Mouse (Mus musculus) heart, postnatal 25 days (tissue): Measurements from ENCODE around the gene Dram2. TPM values are rescaled to one million over a fixed set of nuclear protein-coding genes. Genes with fewer than 3 reads are reported as not detected.
A peak's percentile ranks its signal among the peaks of the same experiment; 100 is the strongest.
"Not testable (repeated sequence)": the region's sequence is repeated elsewhere in the genome, so short reads cannot be mapped to it uniquely, and the experiment has no call there.

Experiments
- DNase-seq: peaks from one replicate; pipeline ENCODE4 v3.0.0; 2022; ENCODE audit warnings: low spot score
- intact Hi-C: fragments of 180-260 bp; cut with DNase I; formaldehyde crosslinking; loops from one replicate; pipeline ENCODE4 v1.15.1; 2025
- total RNA-seq, 2 experiments: library from RNA; stranded (reverse); gene quantifications; 2 replicates each; pipeline ENCODE4 v1.2.3; 2021

Gene Dram2
- total RNA-seq = 10 to 100 TPM; 90.5 to 94.4 TPM

DNA sequence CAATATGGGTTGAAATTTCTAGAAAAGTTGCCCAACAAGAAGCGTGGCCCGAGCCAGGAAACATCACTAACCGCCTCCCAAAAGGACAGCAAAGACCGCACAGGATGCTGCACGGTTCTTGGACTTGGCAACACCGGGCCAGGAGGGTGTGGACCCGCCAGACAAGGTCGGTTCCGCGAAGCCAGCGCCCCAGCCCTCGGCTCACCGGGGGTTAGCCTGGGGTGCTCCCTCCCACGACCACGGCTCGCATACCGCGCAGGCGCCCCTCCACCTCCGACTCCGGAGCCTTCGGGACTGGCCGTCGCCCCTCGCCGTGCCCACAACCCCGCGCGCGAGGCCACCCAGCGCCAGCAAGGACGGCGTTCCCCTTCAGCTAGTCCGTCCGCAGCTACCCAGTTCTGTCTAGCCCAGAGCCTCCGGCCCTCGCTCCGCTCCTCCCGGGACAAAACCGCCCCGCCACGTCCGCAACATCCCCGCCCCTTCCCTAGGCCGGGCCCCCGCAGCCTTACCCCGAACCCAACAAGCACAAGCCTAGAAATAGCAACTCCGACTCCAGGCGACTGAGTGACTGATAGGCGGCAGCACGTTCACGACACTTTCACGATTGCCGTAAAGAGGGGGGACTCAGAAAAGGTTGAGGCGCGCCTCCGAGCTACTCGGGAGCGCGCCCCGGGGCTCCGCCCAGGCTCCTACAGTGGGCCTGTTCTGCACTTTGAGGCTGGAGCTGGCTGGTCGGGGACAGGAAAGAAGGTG, at the start of gene Dram2, which contains the start of gene Cept1:
Gene Dram2, plus strand, starts transcription at position 628 of the 753 bp plus-strand sequence.
Gene Cept1, minus strand, starts transcription at position 632 of the 753 bp plus-strand sequence.
- intact Hi-C loops = loop anchor here (5.0 to 10.0 kb wide), 2 partner anchors 175 to 583 kb away; partner anchors contain the start of gene Atp5f1
- DNase-seq = peak; percentile 87

DNA sequence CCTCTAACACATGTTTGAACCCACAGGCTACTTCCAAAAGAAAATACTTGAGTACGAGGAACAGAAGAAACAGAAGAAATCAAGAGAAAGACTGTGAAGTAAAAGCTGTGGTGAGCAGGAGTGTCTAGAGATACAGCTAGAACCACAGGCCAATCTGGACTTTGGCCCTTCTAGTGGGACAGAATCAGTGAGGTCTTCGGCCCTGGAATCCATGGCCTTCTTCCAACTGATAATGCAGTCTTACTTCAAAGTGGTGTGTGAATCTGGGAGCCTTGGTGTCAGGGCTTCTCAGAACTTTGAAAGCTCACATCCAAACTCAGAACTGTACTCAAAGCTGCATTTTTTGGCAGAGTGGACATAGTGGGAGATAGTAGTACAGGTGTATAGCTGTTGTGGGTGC, 47.1 kb upstream of the Dram2 start:
- no peak for DNase-seq
- intact Hi-C loops = no loop called here

DNA sequence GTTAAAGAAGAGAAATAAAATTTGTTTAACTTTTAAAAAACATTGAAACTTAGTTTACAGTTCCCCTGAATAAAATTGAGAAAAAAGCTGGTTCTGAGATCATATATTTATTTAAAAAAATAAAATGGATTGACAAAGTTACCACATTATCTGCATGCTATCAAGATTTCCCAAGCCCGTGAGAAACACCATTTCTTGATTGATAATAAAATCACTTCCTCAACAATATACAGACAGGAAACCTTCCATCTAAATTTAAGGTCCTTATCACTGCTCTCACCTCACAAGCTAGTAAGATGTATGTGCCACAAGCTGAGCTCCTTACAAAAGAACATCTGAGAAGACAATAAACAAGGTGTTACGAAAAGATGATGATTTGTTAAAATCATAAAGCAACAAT, 44.7 kb upstream of the Dram2 start:
- no peak for DNase-seq
- intact Hi-C loops = no loop called here

DNA sequence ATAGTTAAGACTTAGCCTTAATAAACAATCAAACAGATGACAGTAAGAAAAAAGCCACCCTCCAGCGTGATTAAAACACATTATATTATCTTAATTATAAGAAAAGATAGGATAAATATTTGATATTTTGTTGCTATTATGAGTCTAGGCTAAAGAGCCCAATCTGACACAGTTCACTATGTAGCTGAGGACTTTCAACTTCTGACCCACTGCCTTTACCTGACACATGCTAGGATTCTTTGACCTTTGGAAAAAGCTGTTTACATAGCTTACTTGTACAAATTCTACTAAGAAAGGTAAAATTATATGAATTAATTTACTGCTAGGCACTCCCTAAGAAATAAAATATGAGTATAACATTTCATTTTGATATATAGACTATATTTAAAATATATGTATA, 36.9 kb upstream of the Dram2 start:
- intact Hi-C loops = no loop called here
- no peak for DNase-seq

DNA sequence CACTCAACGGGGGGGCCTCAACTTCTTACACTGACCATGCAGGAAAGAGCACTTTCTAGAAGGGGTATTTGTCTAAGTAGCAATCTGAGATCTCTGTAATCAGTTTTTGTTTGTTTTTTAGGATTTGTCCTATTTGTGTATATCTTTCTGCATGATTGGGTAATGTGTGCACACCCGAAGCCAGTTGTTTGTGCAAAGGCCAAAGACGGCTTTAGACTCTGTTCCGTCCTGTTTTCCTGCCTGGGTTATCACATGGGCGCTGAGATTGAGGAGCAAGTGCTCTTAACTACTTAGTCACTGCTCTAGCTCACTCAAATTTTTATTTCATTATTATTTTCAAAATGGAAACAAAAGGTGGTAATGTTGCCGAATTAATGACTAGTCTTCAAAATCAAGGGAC, 32.6 kb upstream of the Dram2 start:
- intact Hi-C loops = no loop called here
- no peak for DNase-seq

DNA sequence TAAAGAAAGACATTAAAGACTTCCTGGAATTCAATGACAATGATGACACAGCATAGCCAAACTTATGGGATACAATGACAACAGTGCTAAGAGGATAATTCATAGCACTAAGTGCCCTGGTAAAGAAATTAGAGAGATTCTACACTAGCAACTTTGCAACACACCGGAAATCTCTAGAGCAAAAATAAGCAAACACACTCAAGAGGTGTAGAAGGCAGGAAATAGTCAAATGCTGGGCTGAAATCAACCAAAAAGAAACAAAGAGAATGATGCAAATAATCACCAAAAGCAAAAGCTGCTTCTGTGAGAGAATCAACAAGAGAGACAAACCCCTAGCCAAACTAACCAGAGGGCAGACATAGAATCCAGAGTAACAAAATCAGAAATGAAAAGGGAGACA, 24.9 kb upstream of the Dram2 start:
- no peak for DNase-seq
- intact Hi-C loops = no loop called here

DNA sequence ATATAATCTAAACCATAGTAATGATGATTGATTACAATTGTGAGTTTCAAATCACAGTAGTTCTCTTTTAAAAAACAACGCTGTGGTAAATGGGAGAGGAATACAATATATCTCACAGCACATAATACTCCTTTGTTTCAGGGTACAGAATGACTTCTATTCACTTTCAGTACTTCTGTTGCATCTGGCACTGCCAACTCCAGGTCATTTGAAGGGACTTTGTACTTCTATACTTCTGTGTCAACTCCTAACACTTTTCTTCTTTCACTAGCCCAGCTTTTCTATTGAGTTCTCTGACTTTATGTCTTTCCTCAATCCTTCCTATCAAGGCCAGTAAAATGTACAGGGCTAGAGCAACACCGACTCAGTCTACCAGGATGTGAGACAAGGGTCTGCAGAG, 21.2 kb upstream of the Dram2 start:
- no peak for DNase-seq
- intact Hi-C loops = no loop called here

DNA sequence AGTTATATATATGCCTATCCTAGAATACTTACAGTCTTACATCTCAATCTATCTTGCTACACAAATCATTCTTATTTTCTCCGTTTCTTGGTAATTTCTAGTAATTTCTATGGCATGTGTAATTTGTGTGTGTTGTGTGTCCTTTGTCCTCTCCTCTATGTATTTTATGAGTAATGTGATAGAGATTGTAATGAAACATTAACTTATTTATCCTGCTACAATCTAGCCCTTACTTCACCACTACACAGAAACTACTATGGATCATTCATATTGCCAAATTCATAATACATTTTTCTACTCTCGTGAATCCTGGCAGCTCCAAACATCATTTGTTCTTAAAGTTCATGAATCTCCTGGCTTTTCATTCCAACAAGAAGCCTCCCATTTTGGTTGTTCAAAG, 19.6 kb upstream of the Dram2 start:
- intact Hi-C loops = no loop called here
- no peak for DNase-seq

DNA sequence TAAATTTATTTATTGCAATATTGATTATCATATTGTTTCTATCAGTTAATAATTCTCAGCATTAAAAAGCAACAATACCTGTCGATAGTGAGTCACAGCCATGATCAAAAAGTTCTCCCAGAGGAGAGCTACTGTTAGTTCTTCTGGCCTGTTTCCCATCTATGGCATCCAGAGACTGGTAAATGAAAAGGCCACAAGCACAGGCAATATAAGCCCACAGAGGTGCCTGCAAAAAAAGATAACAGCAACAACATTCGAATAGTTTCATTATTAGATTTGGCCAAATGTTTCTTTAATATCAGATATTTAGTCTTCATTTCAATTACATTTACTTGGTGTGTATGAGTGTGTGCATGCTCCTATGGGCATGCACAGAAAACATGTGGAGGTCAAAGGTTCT, 14.3 kb upstream of the Dram2 start:
- intact Hi-C loops = no loop called here
- no peak for DNase-seq

DNA sequence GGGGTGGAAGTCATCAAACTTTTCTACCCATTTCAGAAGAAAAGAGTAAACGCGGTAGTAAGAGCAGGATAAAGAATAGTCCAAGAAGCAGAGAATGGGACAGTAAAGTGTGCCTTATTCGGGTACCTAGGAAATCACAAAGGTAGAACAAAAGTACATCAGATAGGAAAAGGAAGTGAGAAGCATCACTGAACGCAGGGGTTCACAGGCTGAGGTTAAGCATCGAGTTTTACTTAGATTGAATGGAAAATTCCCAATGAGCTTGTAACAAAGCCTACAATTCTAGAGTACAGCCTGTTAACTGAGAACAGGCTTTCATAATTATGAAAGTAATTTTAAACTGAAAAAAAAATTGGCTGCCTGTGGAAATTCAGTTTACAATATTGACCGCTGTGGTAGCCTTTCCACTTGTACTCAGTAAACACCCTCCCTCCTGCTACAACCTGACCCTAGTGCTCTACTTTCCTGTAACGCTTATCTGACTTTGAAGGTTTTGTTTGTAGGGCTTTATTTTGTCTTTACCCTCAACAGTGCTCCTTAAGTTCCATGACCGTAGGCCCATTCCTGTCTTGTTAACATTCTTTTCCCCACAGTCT, 2.8 kb upstream of the Dram2 start:
- intact Hi-C loops = loop anchor here (5.0 to 10.0 kb wide), 2 partner anchors 177 to 580 kb away; partner anchors contain the start of gene Atp5f1
- DNase-seq = no peak

DNA sequence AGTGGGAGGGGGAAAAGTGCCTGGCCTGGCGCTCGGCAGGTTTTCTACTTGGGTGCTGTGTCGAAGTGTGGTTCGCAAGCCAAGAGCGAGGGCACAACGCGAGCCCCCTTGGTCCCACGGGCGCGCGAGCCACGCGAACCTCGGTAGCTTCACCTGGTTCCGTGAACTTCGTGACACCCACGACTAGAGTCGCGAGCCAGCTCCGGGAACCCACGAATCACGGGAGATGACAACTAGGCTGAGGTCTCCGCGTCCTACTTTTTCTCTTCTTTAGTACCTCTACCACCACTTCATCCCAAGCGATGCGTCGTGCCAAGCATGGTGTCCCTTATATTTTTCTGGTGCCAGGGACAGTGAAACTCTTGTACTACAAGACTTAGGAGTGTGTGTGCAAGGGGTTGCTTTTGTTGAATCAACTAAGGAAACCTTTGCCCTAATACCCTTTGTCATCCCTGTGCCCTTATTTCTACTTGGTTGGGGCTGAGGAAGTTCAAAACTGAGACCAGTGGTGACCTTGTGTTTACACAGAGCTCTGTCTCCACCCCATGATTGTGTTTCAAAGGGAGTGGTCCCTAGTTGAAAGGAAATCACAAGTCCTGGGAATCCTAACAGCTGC, 434 bp downstream of the Dram2 start:
- intact Hi-C loops = loop anchor here (5.0 to 10.0 kb wide), 2 partner anchors 174 to 583 kb away; partner anchors contain the start of gene Atp5f1
- DNase-seq = peak; percentile 31

DNA sequence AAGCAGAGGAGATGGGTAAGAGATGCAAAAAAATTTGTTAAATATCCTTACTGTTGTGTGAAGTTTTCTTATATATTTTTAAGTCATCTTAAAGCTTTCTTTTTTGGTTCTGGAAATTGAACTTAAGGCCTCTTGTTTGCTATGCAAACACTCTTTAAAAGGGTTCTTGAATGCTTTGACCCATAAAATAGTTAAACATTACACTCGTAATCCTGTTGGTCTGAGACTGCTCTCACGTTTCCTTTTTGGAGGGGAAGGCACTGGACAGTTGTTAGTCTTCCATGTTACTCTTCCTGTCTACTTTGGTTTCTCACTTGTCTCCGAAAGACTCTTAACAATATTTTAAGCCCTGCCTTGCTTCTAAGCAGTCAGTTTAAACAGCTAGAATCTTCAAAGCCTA, 1.4 kb downstream of the Dram2 start:
- intact Hi-C loops = loop anchor here (5.0 to 10.0 kb wide), 2 partner anchors 173 to 584 kb away; partner anchors contain the start of gene Atp5f1
- no peak for DNase-seq

DNA sequence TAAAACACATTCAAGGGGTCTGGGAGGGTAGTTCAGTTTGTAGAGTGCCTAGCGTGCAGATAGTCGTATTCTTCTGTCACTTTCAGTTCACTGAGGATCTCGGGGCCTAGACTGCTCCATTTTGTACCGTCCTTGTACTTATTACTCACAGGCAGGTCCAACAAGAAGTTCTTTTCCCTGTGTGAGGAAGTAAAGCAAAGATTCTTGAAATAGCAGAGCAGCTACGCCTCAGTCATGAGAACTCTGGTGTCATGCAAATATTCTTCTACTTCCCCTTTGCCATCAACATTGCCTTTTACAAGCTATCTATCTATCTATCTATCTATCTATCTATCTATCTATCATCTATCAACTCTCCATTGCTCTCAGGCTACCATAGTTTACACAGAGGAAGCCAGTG, 5.8 kb downstream of the Dram2 start:
- intact Hi-C loops = no loop called here

DNA sequence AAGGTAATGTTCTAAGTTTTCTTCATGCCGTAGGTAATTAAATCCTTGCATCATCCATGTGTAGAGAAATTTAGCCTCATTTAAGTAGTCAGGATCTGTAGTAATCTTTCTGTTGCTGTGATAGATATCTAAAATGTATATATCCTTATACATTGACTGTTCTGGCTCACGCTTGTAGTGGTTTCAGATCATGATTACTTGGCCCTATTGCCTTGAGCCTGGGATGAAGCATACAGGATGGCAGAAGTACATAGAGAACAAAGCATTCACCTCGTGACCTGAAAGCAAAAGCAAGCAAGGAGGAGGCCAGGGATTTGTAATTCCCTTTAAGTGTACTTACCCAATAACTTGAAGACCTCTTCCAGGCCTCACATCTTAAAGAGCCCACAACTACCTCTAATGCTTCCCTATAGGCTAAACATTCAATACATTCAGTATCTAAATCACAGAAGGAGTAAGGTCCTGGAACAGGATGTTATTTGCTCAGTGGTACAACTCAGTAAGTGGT, 8.2 kb downstream of the Dram2 start:
- intact Hi-C loops = no loop called here

More for the DNA sequence above, 5.8 kb downstream of the Dram2 start:
- DNase-seq = no peak

DNA sequence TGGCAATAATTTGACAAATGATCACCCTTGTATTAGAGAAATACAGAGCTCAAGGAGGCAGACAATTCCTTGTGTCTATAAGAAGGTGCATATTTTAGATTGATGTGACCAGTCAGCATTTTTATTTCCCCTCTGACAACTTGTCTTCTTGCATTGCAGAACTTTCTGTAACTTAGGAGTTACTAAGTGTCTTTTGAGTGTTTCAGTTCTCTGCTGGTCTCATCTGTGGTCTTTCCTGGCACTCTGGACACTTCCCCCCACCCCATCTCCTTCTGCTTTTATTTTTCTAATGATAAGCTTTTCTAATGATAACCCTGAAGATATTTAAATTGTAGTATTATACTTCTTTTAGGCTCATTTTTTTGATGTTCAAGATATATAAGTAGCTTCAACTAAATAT, 10.7 kb downstream of the Dram2 start:
- no peak for DNase-seq
- intact Hi-C loops = no loop called here

More for the DNA sequence above, 8.2 kb downstream of the Dram2 start:
- DNase-seq = no peak

DNA sequence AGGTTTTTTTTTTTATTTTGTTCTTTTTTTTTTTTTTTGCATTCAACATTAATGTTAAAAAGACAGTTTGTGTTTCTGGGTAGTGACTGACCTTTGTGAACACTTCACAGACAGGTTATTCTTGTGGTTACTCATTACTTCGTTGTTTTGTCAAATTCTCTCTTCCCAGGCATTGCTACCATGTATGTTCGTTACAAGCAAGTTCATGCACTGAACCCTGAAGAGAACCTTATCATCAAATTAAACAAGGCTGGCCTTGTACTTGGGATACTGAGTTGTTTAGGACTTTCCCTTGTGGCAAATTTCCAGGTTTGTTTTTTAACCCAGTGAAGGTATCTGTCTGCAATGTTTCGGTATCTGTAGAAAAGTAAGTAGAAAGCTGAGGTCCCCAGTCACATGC, 18.3 kb downstream of the Dram2 start:
- no peak for DNase-seq
- intact Hi-C loops = no loop called here

DNA sequence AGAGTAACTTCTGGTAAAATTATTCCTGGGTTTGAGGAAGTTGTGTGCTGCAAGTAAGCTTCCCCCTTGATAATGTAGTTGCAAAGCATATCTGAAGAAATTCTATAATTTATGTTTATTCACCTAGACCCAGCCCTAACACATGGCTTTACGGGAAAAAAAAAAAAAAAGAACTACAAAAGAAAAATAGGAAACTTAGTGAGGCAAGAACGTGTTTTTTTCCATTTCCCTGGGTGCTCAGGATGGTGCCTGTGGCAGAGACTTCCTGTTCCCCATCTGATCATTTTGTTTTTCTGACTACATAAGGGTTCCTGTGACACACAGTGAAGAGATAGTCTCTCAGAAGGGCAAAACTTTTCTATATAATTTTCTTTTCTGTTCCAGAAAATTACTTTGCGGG, 25.6 kb downstream of the Dram2 start:
- intact Hi-C loops = no loop called here
- no peak for DNase-seq

DNA sequence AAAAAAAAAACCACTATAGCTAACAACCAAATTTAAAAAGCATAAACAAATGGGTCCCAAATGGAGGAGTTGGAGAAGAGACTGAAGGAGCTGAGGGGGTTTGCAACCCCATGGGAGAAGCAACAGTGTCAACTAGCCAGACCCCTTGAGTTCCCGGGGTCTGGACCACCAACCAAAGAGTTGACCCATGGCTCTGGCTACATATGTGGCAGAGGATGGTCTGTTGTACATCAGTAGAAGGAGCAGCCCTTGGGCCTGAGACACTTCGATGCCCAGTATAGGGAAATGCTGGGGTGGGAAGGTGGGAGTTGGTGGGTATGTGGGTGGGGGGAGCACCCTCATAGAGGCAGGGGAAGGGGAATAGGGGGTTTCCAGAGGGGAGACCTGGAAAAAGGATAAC, 31.7 kb downstream of the Dram2 start:
- intact Hi-C loops = no loop called here
- no peak for DNase-seq

DNA sequence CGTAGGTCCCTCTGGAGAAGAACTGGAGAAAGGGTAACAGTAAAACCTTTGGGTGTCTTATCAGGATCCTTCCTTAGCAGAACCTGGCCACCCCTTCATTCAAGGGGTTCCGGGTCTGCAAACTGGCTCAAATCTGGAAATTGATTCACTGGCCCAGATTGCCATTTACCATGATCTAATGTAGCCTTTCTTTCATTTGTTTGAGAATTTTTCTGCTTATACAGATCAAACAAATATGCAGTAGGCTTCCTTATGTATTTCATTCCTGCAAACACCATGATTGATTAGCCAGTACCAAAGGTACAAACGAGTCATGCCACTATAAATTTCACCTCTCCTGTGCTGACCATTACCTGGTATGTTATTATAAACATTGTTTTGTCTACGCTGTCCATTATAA, 46.0 kb downstream of the Dram2 start:
- DNase-seq, intact Hi-C loops: not testable (repeated sequence)

DNA sequence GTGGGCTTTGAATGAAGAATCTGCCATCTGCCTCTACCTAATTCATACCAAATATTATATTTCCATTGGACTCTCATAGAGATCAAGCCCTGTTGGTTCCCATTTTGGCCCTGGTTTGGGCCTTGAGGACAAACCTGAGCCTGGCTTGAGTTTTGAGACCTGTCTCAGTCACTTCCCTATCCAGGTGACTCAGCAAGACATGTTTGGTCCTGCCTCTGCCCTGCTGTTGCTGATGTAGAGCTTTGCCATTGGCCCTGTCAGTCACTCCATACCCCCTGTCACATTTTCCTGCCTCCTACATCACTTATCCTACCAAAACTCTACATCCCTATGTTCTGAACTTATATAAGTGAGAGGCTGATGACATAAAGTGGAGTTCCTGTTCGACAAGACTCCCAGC, 70.5 kb downstream of the Dram2 start:
- intact Hi-C loops = no loop called here
- DNase-seq = no peak
